Mouse (Mus musculus): Measurements from ENCODE around the gene Insc. TPM values are rescaled to one million over a fixed set of nuclear protein-coding genes. Genes with fewer than 3 reads are reported as not detected.

Insc gene
- polyA plus RNA-seq, 1 experiment = 5.9 TPM

DNA sequence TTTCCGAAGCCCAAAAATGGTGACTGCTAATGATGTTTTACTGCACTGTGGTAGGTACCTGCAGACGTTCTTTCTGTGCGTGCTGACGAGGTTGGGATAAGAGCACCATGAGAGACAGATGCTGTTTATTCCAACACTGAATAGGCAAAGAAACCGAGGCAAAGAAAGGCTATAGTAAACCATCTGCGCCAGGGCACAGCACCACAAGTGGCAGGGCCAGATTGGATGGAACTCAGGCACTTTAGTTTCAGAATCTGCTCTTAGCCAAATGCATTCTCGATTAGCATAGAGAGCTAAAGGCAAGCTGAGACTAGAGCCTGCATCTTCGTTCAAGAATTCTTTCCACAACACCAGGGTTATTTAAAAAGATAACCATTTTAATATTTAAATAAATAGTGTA is 59.1 kb downstream of the Insc start:
- H3K27me3 ChIP-seq (replicated peaks; ENCODE audit: control insufficient read depth, insufficient read depth, low read length) = no peaks in the 10 kb centered on the region
- H3K4me3 ChIP-seq (ENCODE audit: insufficient read depth, low read depth, low read length) = no peak overlapping the region
- no peak for DNase-seq
- 82% methylated on average over 8 of the region's 8 CpGs for WGBS
- no peaks in the 10 kb centered on the region for H3K36me3 ChIP-seq (ENCODE audit: control insufficient read depth, insufficient read depth, low read length)
- TF ChIP-seq CTCF (conservative IDR thresholded peaks at IDR 0.05; ENCODE audit: insufficient read depth, insufficient read length, low read depth, low read length) = no peak
- TF ChIP-seq POLR2A (IDR thresholded peaks at IDR 0.05; ENCODE audit: low read depth, low read length) = no peak
- no peaks in the 10 kb centered on the region for H3K4me1 ChIP-seq (ENCODE audit: control insufficient read depth, insufficient read depth, low read length)
- no peak overlapping the region for H3K27ac ChIP-seq (ENCODE audit: insufficient read depth, low read depth, low read length)

DNA sequence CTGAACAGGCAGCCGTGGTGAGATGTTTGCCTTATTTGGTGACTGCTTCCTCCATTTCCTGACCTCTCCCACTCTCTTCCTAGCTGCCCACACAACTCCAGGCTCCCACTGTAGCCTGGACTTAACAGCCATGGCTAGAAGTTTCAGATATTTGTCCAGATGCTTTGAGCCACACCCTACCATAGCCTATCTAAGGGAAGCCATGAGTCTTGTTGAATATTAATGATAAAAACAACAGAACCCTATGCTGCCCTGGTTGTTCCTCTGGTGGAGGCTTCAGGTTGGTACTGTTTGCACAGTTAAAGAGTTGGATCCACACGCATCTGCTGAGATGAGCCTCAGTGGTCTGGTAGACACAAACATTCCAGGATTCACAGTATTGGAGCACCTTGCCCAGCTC is 61.8 kb downstream of the Insc start:
- no peak for DNase-seq
- Histone ChIP-seq H3K4me1 (ENCODE audit: control insufficient read depth, insufficient read depth, low read length) (peaks cover 7% of the 10 kb centered on the region; the same call in 1 of the 2 replicates), H3K4me3 (ENCODE audit: insufficient read depth, low read depth, low read length) (no peak overlapping the region), H3K27me3 (replicated peaks; ENCODE audit: control insufficient read depth, insufficient read depth, low read length) (no peaks in the 10 kb centered on the region), H3K36me3 (ENCODE audit: control insufficient read depth, insufficient read depth, low read length) (no peaks in the 10 kb centered on the region), H3K27ac (ENCODE audit: insufficient read depth, low read depth, low read length) (no peak overlapping the region)
- WGBS = 67% methylated on average over 2 of the region's 2 CpGs
- TF ChIP-seq CTCF (conservative IDR thresholded peaks at IDR 0.05; ENCODE audit: insufficient read depth, insufficient read length, low read depth, low read length) (no peak), POLR2A (IDR thresholded peaks at IDR 0.05; ENCODE audit: low read depth, low read length) (no peak)

DNA sequence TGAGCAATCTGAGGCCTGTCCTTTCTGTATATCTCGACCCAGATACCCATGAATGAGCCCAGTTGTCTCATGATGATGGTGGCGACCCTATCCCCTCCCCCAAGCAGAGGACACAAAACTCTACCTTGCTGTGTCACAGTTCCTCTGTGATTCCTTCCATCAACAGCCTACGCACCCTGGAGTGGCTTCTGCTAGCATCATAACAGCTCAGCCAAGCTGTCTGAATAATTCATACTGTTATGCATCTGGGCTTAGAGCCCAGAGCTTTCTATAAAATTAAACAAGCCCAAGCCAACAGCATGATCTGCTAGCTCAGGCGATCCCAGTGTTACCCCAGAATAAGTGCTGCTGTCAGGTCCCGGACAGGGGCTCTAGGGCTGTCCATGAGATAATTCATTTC is 63.8 kb downstream of the Insc start:
- Histone ChIP-seq H3K27me3 (replicated peaks; ENCODE audit: control insufficient read depth, insufficient read depth, low read length) (no peaks in the 10 kb centered on the region), H3K36me3 (ENCODE audit: control insufficient read depth, insufficient read depth, low read length) (no peaks in the 10 kb centered on the region), H3K4me3 (ENCODE audit: insufficient read depth, low read depth, low read length) (no peak overlapping the region), H3K27ac (ENCODE audit: insufficient read depth, low read depth, low read length) (no peak overlapping the region), H3K4me1 (ENCODE audit: control insufficient read depth, insufficient read depth, low read length) (peaks cover 7% of the 10 kb centered on the region; the same call in 1 of the 2 replicates)
- no peak for TF ChIP-seq POLR2A (IDR thresholded peaks at IDR 0.05; ENCODE audit: low read depth, low read length)
- no peak for TF ChIP-seq CTCF (conservative IDR thresholded peaks at IDR 0.05; ENCODE audit: insufficient read depth, insufficient read length, low read depth, low read length)
- 72% methylated on average over 5 of the region's 5 CpGs for WGBS
- no peak for DNase-seq

DNA sequence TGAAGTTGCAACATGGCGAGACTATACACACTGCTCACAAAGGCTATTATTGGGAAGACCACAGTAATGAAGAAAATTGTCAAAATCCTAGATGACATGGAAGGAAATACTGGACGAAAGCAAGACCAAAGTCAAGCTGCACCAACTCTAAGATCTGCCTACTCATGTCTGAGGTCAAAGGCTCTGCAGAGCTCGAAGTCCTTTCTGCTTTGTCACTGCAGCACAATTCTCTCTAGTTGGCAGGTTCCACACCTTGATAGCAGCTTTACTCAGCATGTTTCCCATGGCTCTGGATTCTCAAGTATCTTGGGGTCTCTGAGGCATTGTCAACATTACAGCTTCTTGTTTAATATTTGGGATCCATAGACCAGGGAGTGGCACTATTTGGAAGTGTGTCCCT is 64.8 kb downstream of the Insc start:
- no peak overlapping the region for H3K27ac ChIP-seq (ENCODE audit: insufficient read depth, low read depth, low read length)
- H3K27me3 ChIP-seq (replicated peaks; ENCODE audit: control insufficient read depth, insufficient read depth, low read length) = no peaks in the 10 kb centered on the region
- peak; percentile 71 for DNase-seq
- H3K4me1 ChIP-seq (ENCODE audit: control insufficient read depth, insufficient read depth, low read length) = peaks cover 7% of the 10 kb centered on the region; the same call in 1 of the 2 replicates
- H3K4me3 ChIP-seq (ENCODE audit: insufficient read depth, low read depth, low read length) = no peak overlapping the region
- WGBS = 56% methylated on average over 3 of the region's 3 CpGs
- TF ChIP-seq POLR2A (IDR thresholded peaks at IDR 0.05; ENCODE audit: low read depth, low read length) (no peak), CTCF (conservative IDR thresholded peaks at IDR 0.05; ENCODE audit: insufficient read depth, insufficient read length, low read depth, low read length) (no peak)
- H3K36me3 ChIP-seq (ENCODE audit: control insufficient read depth, insufficient read depth, low read length) = no peaks in the 10 kb centered on the region

DNA sequence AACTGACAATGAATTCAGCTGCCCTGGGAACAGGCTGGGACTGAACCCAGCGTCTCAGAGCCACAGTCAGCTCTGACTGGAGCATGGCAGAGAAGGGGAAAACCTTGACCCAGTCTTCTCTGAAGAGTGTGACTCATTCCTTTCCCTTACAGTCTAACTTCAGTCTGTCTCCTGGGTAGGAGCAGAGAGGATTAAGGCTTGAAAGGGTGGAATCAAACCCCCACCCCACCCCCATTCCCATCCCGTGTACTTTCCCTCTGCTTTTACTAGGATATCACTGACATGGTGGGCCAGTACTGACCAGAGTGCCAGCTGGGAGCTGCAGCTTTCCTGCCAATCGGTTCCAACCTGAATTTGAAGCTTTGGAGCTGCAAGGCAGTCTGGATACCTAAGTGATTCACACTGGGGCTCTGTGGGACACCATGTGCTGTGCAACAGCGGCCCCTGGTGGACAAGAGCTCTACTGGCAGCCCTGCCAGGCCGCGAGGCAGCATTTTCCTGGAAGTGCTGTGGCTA is 73.9 kb downstream of the Insc start:
- H3K4me3 ChIP-seq (ENCODE audit: insufficient read depth, low read depth, low read length) = no peak overlapping the region
- DNase-seq = peak; percentile 76
- no peaks in the 10 kb centered on the region for H3K36me3 ChIP-seq (ENCODE audit: control insufficient read depth, insufficient read depth, low read length)
- H3K27ac ChIP-seq (ENCODE audit: insufficient read depth, low read depth, low read length) = no peak overlapping the region
- TF ChIP-seq CTCF (conservative IDR thresholded peaks at IDR 0.05; ENCODE audit: insufficient read depth, insufficient read length, low read depth, low read length) (peak; percentile 93), POLR2A (IDR thresholded peaks at IDR 0.05; ENCODE audit: low read depth, low read length) (no peak)
- 0 out of 2 replicates have a peak, but pooled peaks cover 3% of the 10 kb centered on the region for H3K4me1 ChIP-seq (ENCODE audit: control insufficient read depth, insufficient read depth, low read length)
- H3K27me3 ChIP-seq (replicated peaks; ENCODE audit: control insufficient read depth, insufficient read depth, low read length) = no peaks in the 10 kb centered on the region
- 16% methylated on average over 6 of the region's 6 CpGs for WGBS

DNA sequence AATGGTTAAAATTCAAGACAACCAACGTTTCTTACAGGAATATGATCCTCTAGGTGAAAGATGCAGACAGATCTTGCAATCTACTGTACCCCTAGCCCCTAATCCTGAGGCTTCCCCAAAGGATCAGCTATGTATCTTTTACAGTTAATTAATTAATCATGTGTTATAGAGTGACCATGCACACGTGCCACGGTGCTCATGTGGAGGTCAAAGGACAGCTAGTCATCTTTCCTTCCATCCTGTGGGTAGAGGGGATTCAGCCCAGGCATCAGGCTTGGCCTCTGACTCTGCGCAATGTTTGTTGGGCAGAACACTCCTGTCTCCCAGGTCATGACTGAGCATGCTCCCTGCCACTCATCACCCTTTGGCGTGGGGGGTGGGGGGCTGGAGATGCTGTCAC is 74.4 kb downstream of the Insc start:
- Histone ChIP-seq H3K27ac (ENCODE audit: insufficient read depth, low read depth, low read length) (no peak overlapping the region), H3K4me3 (ENCODE audit: insufficient read depth, low read depth, low read length) (no peak overlapping the region), H3K27me3 (replicated peaks; ENCODE audit: control insufficient read depth, insufficient read depth, low read length) (no peaks in the 10 kb centered on the region), H3K4me1 (ENCODE audit: control insufficient read depth, insufficient read depth, low read length) (peaks cover 3% of the 10 kb centered on the region; the same call in 1 of the 2 replicates), H3K36me3 (ENCODE audit: control insufficient read depth, insufficient read depth, low read length) (no peaks in the 10 kb centered on the region)
- DNase-seq = no peak
- 34% methylated on average over 5 of the region's 5 CpGs for WGBS
- no peak for TF ChIP-seq POLR2A (IDR thresholded peaks at IDR 0.05; ENCODE audit: low read depth, low read length)
- TF ChIP-seq CTCF (conservative IDR thresholded peaks at IDR 0.05; ENCODE audit: insufficient read depth, insufficient read length, low read depth, low read length) = no peak

DNA sequence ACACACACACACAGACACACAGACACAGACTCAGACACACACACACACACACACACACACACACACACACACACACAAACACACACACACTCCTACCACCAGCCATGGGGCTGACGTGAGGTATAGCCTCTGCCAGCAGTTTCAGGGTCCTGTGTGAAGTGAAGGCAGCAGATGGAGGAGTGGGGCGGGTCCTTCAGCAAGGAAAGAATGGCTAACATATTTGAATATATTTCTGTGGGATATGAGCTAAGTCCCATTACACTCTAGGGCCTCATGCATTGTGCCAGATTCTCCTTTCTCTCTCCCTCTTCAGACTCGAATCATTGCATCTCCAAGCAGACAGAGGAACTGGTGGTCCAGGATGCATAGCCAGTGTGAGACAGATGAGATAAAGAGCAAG is 74.9 kb downstream of the Insc start:
- WGBS = 80% methylated on average over 3 of the region's 3 CpGs
- H3K36me3 ChIP-seq (ENCODE audit: control insufficient read depth, insufficient read depth, low read length) = no peaks in the 10 kb centered on the region
- no peak for TF ChIP-seq POLR2A (IDR thresholded peaks at IDR 0.05; ENCODE audit: low read depth, low read length)
- TF ChIP-seq CTCF (conservative IDR thresholded peaks at IDR 0.05; ENCODE audit: insufficient read depth, insufficient read length, low read depth, low read length) = no peak
- H3K4me1 ChIP-seq (ENCODE audit: control insufficient read depth, insufficient read depth, low read length) = peaks cover 6% of the 10 kb centered on the region; the same call in 1 of the 2 replicates
- H3K27me3 ChIP-seq (replicated peaks; ENCODE audit: control insufficient read depth, insufficient read depth, low read length) = no peaks in the 10 kb centered on the region
- DNase-seq = no peak
- no peak overlapping the region for H3K27ac ChIP-seq (ENCODE audit: insufficient read depth, low read depth, low read length)
- H3K4me3 ChIP-seq (ENCODE audit: insufficient read depth, low read depth, low read length) = no peak overlapping the region
